Mouse (Mus musculus) midbrain, postnatal 0 days (tissue): ENCODE data around the gene Pigf. TPM values are rescaled to one million over a fixed set of nuclear protein-coding genes. Genes with fewer than 3 reads are reported as not detected.
A peak's percentile ranks its signal among the peaks of the same experiment; 100 is the strongest.
"Not testable (repeated sequence)": the region's sequence is repeated elsewhere in the genome, so short reads cannot be mapped to it uniquely, and the experiment has no call there.

Source experiments
- ATAC-seq: fragments of 200-750 bp; cut with Nextera tagmentation; 2 replicates; pipeline ENCODE4 v1.8.0; 2017; ENCODE audit warnings: moderate number of reproducible peaks, mild to moderate bottlenecking, moderate TSS enrichment, moderate library complexity; ENCODE audit not compliant: low FRiP score
- DNase-seq: peaks from one replicate; pipeline ENCODE4 v3.0.0-alpha.2; 2015; ENCODE audit warnings: low spot score
- H3K27ac ChIP-seq: fragments of 300-500 bp; sonication (generic); 2 replicates; pipeline ENCODE4 v1.5.1; 2014; ENCODE audit warnings: low read depth, mild to moderate bottlenecking, low read length, mixed read lengths
- H3K27me3 ChIP-seq: fragments of 300-500 bp; sonication (generic); 2 replicates; pipeline ENCODE4 v1.6.1; 2014; ENCODE audit warnings: low read length, control low read depth, mixed read lengths; ENCODE audit not compliant: insufficient read depth
- H3K36me3 ChIP-seq: fragments of 300-500 bp; sonication (generic); 2 replicates; pipeline ENCODE4 v1.6.1; 2014; ENCODE audit warnings: low read length, control low read depth, mixed read lengths; ENCODE audit not compliant: insufficient read depth
- H3K4me1 ChIP-seq: fragments of 300-500 bp; sonication (generic); 2 replicates; pipeline ENCODE4 v1.6.1; 2014; ENCODE audit warnings: mild to moderate bottlenecking, control low read depth, antibody characterized with exemption, low read length, mixed read lengths; ENCODE audit not compliant: insufficient read depth
- H3K4me2 ChIP-seq: fragments of 300-500 bp; sonication (generic); 2 replicates; pipeline ENCODE4 v1.6.1; 2014; ENCODE audit warnings: low read depth, mild to moderate bottlenecking, low read length, mixed read lengths; ENCODE audit not compliant: poor library complexity, severe bottlenecking
- H3K4me3 ChIP-seq: fragments of 300-500 bp; sonication (generic); 2 replicates; pipeline ENCODE4 v1.5.1; 2014; ENCODE audit warnings: low read depth, mild to moderate bottlenecking, low read length, moderate library complexity
- H3K9ac ChIP-seq: fragments of 300-500 bp; sonication (generic); replicated peaks from 2 replicates; pipeline ENCODE4 v1.6.1; 2014; ENCODE audit warnings: mild to moderate bottlenecking, low read length, moderate library complexity, mixed read lengths; ENCODE audit not compliant: poor library complexity, severe bottlenecking
- H3K9me3 ChIP-seq: fragments of 300-500 bp; sonication (generic); 2 replicates; pipeline ENCODE4 v1.6.1; 2016; ENCODE audit warnings: low read length, control low read depth
- CTCF ChIP-seq: IDR thresholded peaks from 2 replicates; pipeline ENCODE4 v1.5.1; 2016; ENCODE audit warnings: antibody characterized with exemption, mild to moderate bottlenecking
- WGBS: fragments of 180-500 bp; shearing (Covaris S2); extraction: QIAGEN DNeasy Blood & Tissue Kit; methylation state at CpG from one replicate; pipeline ENCODE4 v1.1.7; 2014; 5-methylcytosine and 5-hydroxymethylcytosine counted together
- polyA plus RNA-seq: library from polyadenylated mRNA; unstranded; fragments of >200 nt; fragmentation: Nextera tagmentation; extraction: Ambion mirVana; gene quantifications from 2 replicates; pipeline ENCODE4 v1.2.1, GENCODE M21; 2015
- total RNA-seq: library from RNA; depleted of rRNA; stranded (reverse); fragments of >200 nt; gene quantifications from 2 replicates; pipeline ENCODE4 v1.2.3, GENCODE M21; 2014; rRNA removed

Gene Pigf
- total RNA-seq = 21.6 and 22.0 TPM in 2 replicates
- polyA plus RNA-seq = 29.4 and 31.3 TPM in 2 replicates

GRCm38 (mm10) chr17:87025269-87025949 is at the start of gene Pigf, which contains the start of gene Cript:
TSS of gene Pigf (minus strand) at chr17:87025406.
TSS of gene Cript (plus strand) at chr17:87025550.
- WGBS = under 1% methylated on average over 37 of the region's 43 CpGs
- TF ChIP-seq CTCF = peak; percentile 14
- peak; percentile 100 for ATAC-seq
- Histone ChIP-seq H3K27me3 (no peaks in the 10 kb centered on the region), H3K4me3 (peak within 1 kb of the TSS; percentile 91), H3K36me3 (no peaks in the 10 kb centered on the region), H3K4me2 (peak within 1 kb of the TSS; percentile 97), H3K4me1 (0 out of 2 replicates have a peak, but pooled peaks cover 2% of the 10 kb centered on the region), H3K9ac (peak within 1 kb of the TSS; percentile 74), H3K27ac (peak within 1 kb of the TSS; percentile 62; the same call in 1 of the 2 replicates), H3K9me3 (no peaks in the 10 kb centered on the region)
- peak; percentile 99 for DNase-seq

DNA sequence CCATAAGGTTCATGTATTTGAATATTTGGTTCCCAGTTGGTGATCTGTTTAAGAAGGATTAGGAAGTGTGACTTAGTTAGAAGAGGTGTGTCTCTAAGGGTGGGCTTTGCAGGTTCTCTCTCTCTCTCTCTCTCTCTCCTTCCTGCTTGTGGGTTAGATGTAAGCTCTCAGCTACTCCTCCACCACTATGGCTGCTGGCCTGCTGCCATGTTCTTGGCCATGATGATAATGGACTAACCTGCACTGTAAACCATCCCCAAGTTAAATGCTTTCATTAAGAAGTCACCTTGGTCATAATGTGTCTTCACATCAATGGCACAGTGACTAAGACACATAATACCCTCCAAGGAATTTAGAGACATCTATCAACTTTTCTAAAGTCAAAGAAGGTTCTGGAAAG is 48.3 kb upstream of the Pigf start:
- no peak overlapping the region for H3K27ac ChIP-seq
- no peak overlapping the region for H3K4me3 ChIP-seq
- H3K9me3 ChIP-seq = no peaks in the 10 kb centered on the region
- no peaks in the 10 kb centered on the region for H3K4me1 ChIP-seq
- no peak for ATAC-seq
- H3K36me3 ChIP-seq = no peaks in the 10 kb centered on the region
- H3K4me2 ChIP-seq = no peak overlapping the region
- DNase-seq = no peak
- H3K27me3 ChIP-seq = no peaks in the 10 kb centered on the region
- no peak overlapping the region for H3K9ac ChIP-seq
- no peak for TF ChIP-seq CTCF

DNA sequence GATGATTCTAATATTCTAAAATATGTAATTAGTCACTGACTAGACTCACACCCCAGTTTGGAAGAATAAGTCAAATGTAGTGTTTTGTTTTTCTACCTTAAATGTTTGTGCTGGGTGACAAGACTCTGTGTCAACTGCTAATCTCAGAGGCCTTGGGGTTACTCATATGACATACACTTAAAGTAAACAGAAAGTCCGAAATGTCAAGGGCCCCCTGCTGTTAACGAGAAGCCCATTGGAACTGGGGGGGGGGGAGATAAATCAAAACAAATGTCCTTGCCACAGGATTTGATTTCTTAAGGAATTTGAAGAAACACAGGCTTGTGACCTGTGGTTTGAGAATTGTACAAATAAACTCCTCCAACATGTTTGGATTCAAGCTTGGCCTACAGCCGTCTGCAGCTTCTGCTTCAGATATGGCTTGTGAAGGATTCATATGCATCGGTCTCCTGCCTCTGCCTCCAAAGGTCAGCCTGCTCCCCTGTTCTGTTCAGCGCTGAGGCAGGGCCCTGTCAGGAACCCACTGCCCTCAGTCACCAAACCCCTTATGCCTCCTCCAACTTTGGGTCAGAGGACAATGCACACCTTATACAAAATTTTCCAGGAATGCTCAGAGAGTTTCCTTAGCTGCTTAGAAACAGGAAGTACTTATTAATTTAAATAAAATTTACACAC is 47.7 kb upstream of the Pigf start:
- Histone ChIP-seq H3K9me3 (no peaks in the 10 kb centered on the region), H3K4me3 (no peak overlapping the region), H3K9ac (no peak overlapping the region), H3K4me2 (no peak overlapping the region), H3K27me3 (no peaks in the 10 kb centered on the region), H3K36me3 (no peaks in the 10 kb centered on the region), H3K4me1 (no peaks in the 10 kb centered on the region), H3K27ac (no peak overlapping the region)
- DNase-seq = no peak
- WGBS = 74% methylated on average over 5 of the region's 5 CpGs
- no peak for ATAC-seq
- no peak for TF ChIP-seq CTCF

DNA sequence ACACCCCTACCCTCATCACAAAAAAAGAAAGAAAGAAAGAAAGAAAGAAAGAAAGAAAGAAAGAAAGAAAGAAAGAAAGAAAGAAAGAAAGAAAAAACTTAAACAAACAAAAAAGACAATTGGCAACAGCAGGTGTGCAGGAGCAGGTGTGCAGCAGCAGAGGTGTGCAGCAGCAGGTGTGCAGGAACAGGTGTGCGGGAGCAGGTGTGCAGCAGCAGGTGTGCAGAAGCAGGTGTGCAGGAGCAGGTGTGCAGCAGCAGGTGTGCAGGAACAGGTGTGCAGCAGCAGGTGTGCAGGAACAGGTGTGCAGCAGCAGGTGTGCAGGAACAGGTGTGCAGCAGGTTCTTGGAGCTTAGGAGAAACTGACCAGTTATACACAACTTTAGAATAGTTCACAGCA is 47.0 kb upstream of the Pigf start:
- ATAC-seq, DNase-seq, H3K9ac ChIP-seq, H3K4me2 ChIP-seq, H3K27me3 ChIP-seq, H3K36me3 ChIP-seq, H3K27ac ChIP-seq, H3K4me3 ChIP-seq, H3K9me3 ChIP-seq, H3K4me1 ChIP-seq: not testable (repeated sequence)
- WGBS = 97% methylated on average over 1 of the region's 1 CpGs

- H3K4me3 ChIP-seq = no peak overlapping the region
- no peak overlapping the region for H3K4me2 ChIP-seq
- no peaks in the 10 kb centered on the region for H3K9me3 ChIP-seq
- TF ChIP-seq CTCF = no peak
- H3K9ac ChIP-seq = no peak overlapping the region
- H3K4me1 ChIP-seq = no peaks in the 10 kb centered on the region
- DNase-seq (no peak), ATAC-seq (no peak)
- H3K27me3 ChIP-seq = no peaks in the 10 kb centered on the region
- H3K36me3 ChIP-seq = no peaks in the 10 kb centered on the region
- WGBS = 93% methylated on average over 4 of the region's 4 CpGs
- no peak overlapping the region for H3K27ac ChIP-seq
Measured at GRCm38 (mm10) chr17:87068997-87069396, 43.8 kb upstream of the Pigf start.

DNA sequence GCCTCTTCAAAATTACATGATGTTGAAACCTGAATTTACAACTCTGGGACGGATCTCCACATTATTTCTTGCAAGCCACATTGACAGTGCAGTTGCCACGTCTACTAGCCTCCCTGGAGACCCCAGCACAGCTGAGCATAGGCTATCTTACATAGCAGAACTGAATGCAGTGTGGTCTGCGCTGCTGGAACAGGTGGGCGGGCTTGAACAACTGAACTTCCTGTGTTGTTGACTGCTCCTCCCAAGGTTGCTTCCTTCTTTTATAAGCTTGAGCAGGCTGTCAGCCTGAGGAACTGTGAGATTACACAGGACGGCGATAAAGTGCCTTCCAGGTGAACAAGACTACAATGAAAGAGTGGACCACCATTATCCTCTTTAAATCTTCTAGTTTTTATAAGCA is 38.8 kb upstream of the Pigf start:
- H3K4me3 ChIP-seq = no peak overlapping the region
- ATAC-seq (no peak), DNase-seq (no peak)
- no peaks in the 10 kb centered on the region for H3K9me3 ChIP-seq
- no peak for TF ChIP-seq CTCF
- no peak overlapping the region for H3K4me2 ChIP-seq
- H3K9ac ChIP-seq = no peak overlapping the region
- H3K4me1 ChIP-seq = no peaks in the 10 kb centered on the region
- 81% methylated on average over 6 of the region's 6 CpGs for WGBS
- H3K36me3 ChIP-seq = no peaks in the 10 kb centered on the region
- no peak overlapping the region for H3K27ac ChIP-seq
- H3K27me3 ChIP-seq = no peaks in the 10 kb centered on the region
